Mouse (Mus musculus) heart, embryonic 13.5 days (tissue): ENCODE data around the gene Gm9999. TPM values are rescaled to one million over a fixed set of nuclear protein-coding genes. Genes with fewer than 3 reads are reported as not detected.
A peak's percentile ranks its signal among the peaks of the same experiment; 100 is the strongest.
"Not testable (repeated sequence)": the region's sequence is repeated elsewhere in the genome, so short reads cannot be mapped to it uniquely, and the experiment has no call there.

ENCODE experiments used
- ATAC-seq: fragments of 200-750 bp; cut with Nextera tagmentation; 2 replicates; pipeline ENCODE4 v1.8.0; 2017; ENCODE audit warnings: moderate TSS enrichment; ENCODE audit not compliant: insufficient number of reproducible peaks, low FRiP score, low TSS enrichment; ENCODE audit errors: extremely low read depth
- H3K27ac ChIP-seq: fragments of 300-500 bp; sonication (generic); replicated peaks from 2 replicates; pipeline ENCODE4 v1.5.1; 2015; ENCODE audit warnings: moderate library complexity, mild to moderate bottlenecking, inconsistent platforms
- H3K27me3 ChIP-seq: fragments of 300-500 bp; sonication (generic); replicated peaks from 2 replicates; pipeline ENCODE4 v1.6.1; 2015; ENCODE audit warnings: mild to moderate bottlenecking, inconsistent platforms
- H3K36me3 ChIP-seq: fragments of 300-500 bp; sonication (generic); 2 replicates; pipeline ENCODE4 v1.6.1; 2015; ENCODE audit warnings: mild to moderate bottlenecking, inconsistent platforms
- H3K4me1 ChIP-seq: fragments of 300-500 bp; sonication (generic); 2 replicates; pipeline ENCODE4 v1.6.1; 2015; ENCODE audit warnings: inconsistent platforms
- H3K4me2 ChIP-seq: fragments of 300-500 bp; sonication (generic); 2 replicates; pipeline ENCODE4 v1.6.1; 2015; ENCODE audit warnings: inconsistent platforms, mild to moderate bottlenecking, moderate library complexity
- H3K4me3 ChIP-seq: fragments of 300-500 bp; sonication (generic); 2 replicates; pipeline ENCODE4 v1.5.1; 2015; ENCODE audit warnings: moderate library complexity, mild to moderate bottlenecking, inconsistent platforms
- H3K9ac ChIP-seq: fragments of 300-500 bp; sonication (generic); 2 replicates; pipeline ENCODE4 v1.6.1; 2015; ENCODE audit warnings: inconsistent platforms, mild to moderate bottlenecking, moderate library complexity
- H3K9me3 ChIP-seq: fragments of 300-500 bp; sonication (generic); 2 replicates; pipeline ENCODE4 v1.6.1; 2016; ENCODE audit warnings: inconsistent platforms
- WGBS: fragments of 180-500 bp; shearing (Covaris S2); methylation state at CpG from one replicate; pipeline ENCODE4 v1.1.7; 2015; ENCODE audit warnings: mixed read lengths; 5-methylcytosine and 5-hydroxymethylcytosine counted together
- polyA plus RNA-seq: library from polyadenylated mRNA; unstranded; fragments of >200 nt; fragmentation: Nextera tagmentation; extraction: Ambion mirVana; gene quantifications from 2 replicates; pipeline ENCODE4 v1.2.1, GENCODE M21; 2015

The Gm9999 gene
- polyA plus RNA-seq, 1 experiment from 2014 or later, result not detected

GRCm38 (mm10) chr7:46975456-46975855 is 7.9 kb upstream of the Gm9999 start:
- H3K4me3 ChIP-seq, result no peak overlapping the region
- no peaks in the 10 kb centered on the region for H3K27me3 ChIP-seq
- no peak overlapping the region for H3K4me2 ChIP-seq
- no peak overlapping the region for H3K27ac ChIP-seq
- ATAC-seq, result no peak
- H3K4me1 ChIP-seq, result no peaks in the 10 kb centered on the region
- peaks cover 8% of the 10 kb centered on the region for H3K9me3 ChIP-seq
- no peaks in the 10 kb centered on the region for H3K36me3 ChIP-seq
- 79% methylated on average over 11 of the region's 11 CpGs for WGBS
- H3K9ac ChIP-seq, result no peak overlapping the region

- Histone ChIP-seq H3K36me3 (peaks cover 10% of the 10 kb centered on the region), H3K4me2 (no peak overlapping the region), H3K27me3 (no peaks in the 10 kb centered on the region), H3K4me1 (peaks cover 24% of the 10 kb centered on the region), H3K9ac (no peak overlapping the region; the same call in 1 of the 2 replicates), H3K27ac (peak overlapping the region; percentile 50), H3K9me3 (no peaks in the 10 kb centered on the region), H3K4me3 (no peak overlapping the region)
- WGBS, result 58% methylated on average over 8 of the region's 8 CpGs
- no peak for ATAC-seq
Observed at GRCm38 (mm10) chr7:46985718-46986505, 2.5 kb downstream of the Gm9999 start.

GRCm38 (mm10) chr7:46986646-46987045 is 3.3 kb downstream of the Gm9999 start:
- Histone ChIP-seq H3K36me3 (peaks cover 16% of the 10 kb centered on the region), H3K4me3 (no peak overlapping the region), H3K27me3 (no peaks in the 10 kb centered on the region), H3K9ac (no peak overlapping the region), H3K9me3 (no peaks in the 10 kb centered on the region), H3K27ac (peak overlapping the region; percentile 50), H3K4me2 (no peak overlapping the region), H3K4me1 (peaks cover 24% of the 10 kb centered on the region)
- ATAC-seq, result no peak
- 41% methylated on average over 5 of the region's 5 CpGs for WGBS

- H3K4me2 ChIP-seq, result no peak overlapping the region
- H3K9me3 ChIP-seq, result no peaks in the 10 kb centered on the region
- H3K27me3 ChIP-seq, result no peaks in the 10 kb centered on the region
- H3K4me1 ChIP-seq, result peaks cover 24% of the 10 kb centered on the region
- peak overlapping the region; percentile 50 for H3K27ac ChIP-seq
- ATAC-seq, result no peak
- no peak overlapping the region for H3K9ac ChIP-seq
- peaks cover 20% of the 10 kb centered on the region for H3K36me3 ChIP-seq
- H3K4me3 ChIP-seq, result no peak overlapping the region
- 32% methylated on average over 2 of the region's 2 CpGs for WGBS
Observed at GRCm38 (mm10) chr7:46987073-46987472, 3.7 kb downstream of the Gm9999 start.

GRCm38 (mm10) chr7:46989387-46989786 is 6.0 kb downstream of the Gm9999 start:
- peaks cover 41% of the 10 kb centered on the region for H3K36me3 ChIP-seq
- H3K9ac ChIP-seq, H3K9me3 ChIP-seq, ATAC-seq, H3K27me3 ChIP-seq, H3K4me3 ChIP-seq, H3K4me2 ChIP-seq, H3K27ac ChIP-seq: not testable (repeated sequence)
- H3K4me1 ChIP-seq, result peaks cover 24% of the 10 kb centered on the region
- 42% methylated on average over 4 of the region's 4 CpGs for WGBS

GRCm38 (mm10) chr7:46993079-46993478 is 9.7 kb downstream of the Gm9999 start:
- H3K9ac ChIP-seq, result no peak overlapping the region
- 85% methylated on average over 8 of the region's 8 CpGs for WGBS
- H3K4me2 ChIP-seq, result no peak overlapping the region
- peaks cover 78% of the 10 kb centered on the region for H3K36me3 ChIP-seq
- H3K27ac ChIP-seq, result no peak overlapping the region
- peaks cover 19% of the 10 kb centered on the region for H3K4me1 ChIP-seq
- no peaks in the 10 kb centered on the region for H3K27me3 ChIP-seq
- no peaks in the 10 kb centered on the region for H3K9me3 ChIP-seq
- no peak overlapping the region for H3K4me3 ChIP-seq
- ATAC-seq, result no peak

GRCm38 (mm10) chr7:46995558-46995957 is 12.2 kb downstream of the Gm9999 start:
- Histone ChIP-seq H3K27me3 (no peaks in the 10 kb centered on the region), H3K4me2 (no peak overlapping the region), H3K9ac (no peak overlapping the region), H3K36me3 (peaks cover 84% of the 10 kb centered on the region), H3K9me3 (no peaks in the 10 kb centered on the region), H3K4me3 (no peak overlapping the region), H3K4me1 (peaks cover 23% of the 10 kb centered on the region), H3K27ac (no peak overlapping the region)
- 82% methylated on average over 3 of the region's 3 CpGs for WGBS
- no peak for ATAC-seq

GRCm38 (mm10) chr7:46997008-46997407 is 13.6 kb downstream of the Gm9999 start:
- peaks cover 37% of the 10 kb centered on the region for H3K4me1 ChIP-seq
- WGBS, result 75% methylated on average over 4 of the region's 4 CpGs
- H3K4me3 ChIP-seq, result no peak overlapping the region
- no peak overlapping the region for H3K27ac ChIP-seq
- no peak for ATAC-seq
- no peaks in the 10 kb centered on the region for H3K9me3 ChIP-seq
- no peak overlapping the region for H3K4me2 ChIP-seq
- no peak overlapping the region for H3K9ac ChIP-seq
- no peaks in the 10 kb centered on the region for H3K27me3 ChIP-seq
- peaks cover 72% of the 10 kb centered on the region for H3K36me3 ChIP-seq

GRCm38 (mm10) chr7:46997644-46998395 is 14.4 kb downstream of the Gm9999 start:
- Histone ChIP-seq H3K4me2 (peak overlapping the region; percentile 33), H3K36me3 (peaks cover 65% of the 10 kb centered on the region)

GRCm38 (mm10) chr7:46998942-46999341 is 15.6 kb downstream of the Gm9999 start:
- Histone ChIP-seq H3K4me2 (no peak overlapping the region), H3K36me3 (peaks cover 54% of the 10 kb centered on the region), H3K27me3 (no peaks in the 10 kb centered on the region), H3K9me3 (no peaks in the 10 kb centered on the region), H3K4me1 (peaks cover 56% of the 10 kb centered on the region), H3K4me3 (no peak overlapping the region), H3K27ac (no peak overlapping the region), H3K9ac (no peak overlapping the region)
- 92% methylated on average over 2 of the region's 2 CpGs for WGBS
- ATAC-seq, result no peak

More at GRCm38 (mm10) chr7:46997644-46998395, 14.4 kb downstream of the Gm9999 start:
- Histone ChIP-seq H3K4me3 (no peak overlapping the region), H3K9ac (0 out of 2 replicates have a peak overlapping the region, but pooled peaks have one; percentile 19), H3K27ac (peak overlapping the region; percentile 28), H3K27me3 (no peaks in the 10 kb centered on the region), H3K9me3 (no peaks in the 10 kb centered on the region), H3K4me1 (peaks cover 45% of the 10 kb centered on the region)
- ATAC-seq, result no peak
- WGBS, result 61% methylated on average over 21 of the region's 21 CpGs

- Histone ChIP-seq H3K36me3 (peaks cover 42% of the 10 kb centered on the region), H3K4me2 (no peak overlapping the region), H3K27me3 (no peaks in the 10 kb centered on the region), H3K4me1 (peaks cover 66% of the 10 kb centered on the region), H3K9ac (0 out of 2 replicates have a peak overlapping the region, but pooled peaks have one; percentile 44), H3K27ac (no peak overlapping the region), H3K4me3 (no peak overlapping the region), H3K9me3 (no peaks in the 10 kb centered on the region)
- ATAC-seq, result no peak
- 78% methylated on average over 8 of the region's 8 CpGs for WGBS
Observed at GRCm38 (mm10) chr7:46999983-47000643, 16.7 kb downstream of the Gm9999 start.
